ENCODE assay signal across 8 mouse cellular contexts in genomic region chr2:71873474-71874322, GRCm38 (mm10). TPM values are rescaled to one million over a fixed set of nuclear protein-coding genes. Genes with fewer than 3 reads are reported as not detected.
DNase-seq lines count a peak whose midpoint lies in the region; ATAC-seq and TF ChIP-seq lines count a peak whose summit lies in the region.

No protein-coding gene starts in this region.

- DNase-seq in CD4-positive helper T cell, adult 2 months (ENCODE audit: low read depth, low spot score) = peak; percentile 80
- peak; percentile 76 for DNase-seq in MEL-GATA-1-ER (ENCODE audit: extremely low read depth, low read depth)
- DNase-seq in embryonic facial prominence, embryonic 10.5 days (ENCODE audit: low spot score) = no peak
- peak; percentile 56 for DNase-seq in liver, postnatal 0 days
- peak; percentile 7 for DNase-seq in ovary, postnatal 10 days (ENCODE audit: low spot score)

- H3K27ac ChIP-seq in embryonic facial prominence, embryonic 10.5 days (replicated peaks) = peak overlapping the region; percentile 95
- peak overlapping the region; percentile 97 for H3K27ac ChIP-seq in heart, embryonic 11.5 days (ENCODE audit: low read depth, low read length)
- peak overlapping the region; percentile 70 for H3K27ac ChIP-seq in kidney, embryonic 14.5 days (ENCODE audit: low read depth, low read length)
- peak overlapping the region; percentile 97 for H3K27ac ChIP-seq in liver, postnatal 0 days (ENCODE audit: low read depth)

- WGBS in embryonic facial prominence, embryonic 10.5 days = 4% methylated on average over 51 of the region's 51 CpGs
- WGBS in heart, embryonic 11.5 days (ENCODE audit: insufficient replicate concordance) = 3% methylated on average over 47 of the region's 51 CpGs
- WGBS in kidney, embryonic 14.5 days = 4% methylated on average over 44 of the region's 51 CpGs
- WGBS in liver, postnatal 0 days (ENCODE audit: insufficient replicate concordance) = 1% methylated on average over 49 of the region's 51 CpGs

- TF ChIP-seq CTCF in liver, postnatal 0 days (IDR thresholded peaks at IDR 0.05; ENCODE audit: low read depth) = no peak

- no peak for TF ChIP-seq EP300 in liver, postnatal 0 days (IDR thresholded peaks at IDR 0.05; ENCODE audit: low read depth)

- H3K36me3 ChIP-seq in embryonic facial prominence, embryonic 10.5 days (replicated peaks) = peaks cover 12% of the 10 kb centered on the region
- no peaks in the 10 kb centered on the region for H3K36me3 ChIP-seq in heart, embryonic 11.5 days (ENCODE audit: control insufficient read depth, insufficient read depth, low read length)
- 0 out of 2 replicates have a peak, but pooled peaks cover 4% of the 10 kb centered on the region for H3K36me3 ChIP-seq in kidney, embryonic 14.5 days (ENCODE audit: control insufficient read depth, insufficient read depth, low read length)
- H3K36me3 ChIP-seq in liver, postnatal 0 days (replicated peaks; ENCODE audit: insufficient read depth, low read length) = no peaks in the 10 kb centered on the region

- peaks cover 30% of the 10 kb centered on the region for H3K4me1 ChIP-seq in embryonic facial prominence, embryonic 10.5 days
- H3K4me1 ChIP-seq in heart, embryonic 11.5 days (ENCODE audit: control insufficient read depth, insufficient read depth, low read length) = peaks cover 2% of the 10 kb centered on the region; the same call in 1 of the 2 replicates
- H3K4me1 ChIP-seq in kidney, embryonic 14.5 days (ENCODE audit: control insufficient read depth, insufficient read depth, low read length) = peaks cover 6% of the 10 kb centered on the region; the same call in 1 of the 2 replicates
- peaks cover 21% of the 10 kb centered on the region for H3K4me1 ChIP-seq in liver, postnatal 0 days (ENCODE audit: insufficient read depth)

- H3K9ac ChIP-seq in heart, embryonic 11.5 days (ENCODE audit: low read depth, low read length) = peak overlapping the region; percentile 97
- H3K9ac ChIP-seq in kidney, embryonic 14.5 days (ENCODE audit: low read depth, low read length) = peak overlapping the region; percentile 76
- H3K9ac ChIP-seq in liver, postnatal 0 days (replicated peaks) = peak overlapping the region; percentile 89

- H3K4me2 ChIP-seq in heart, embryonic 11.5 days = peak overlapping the region; percentile 92
- peak overlapping the region; percentile 73 for H3K4me2 ChIP-seq in kidney, embryonic 14.5 days (replicated peaks; ENCODE audit: low read depth, low read length)
- peak overlapping the region; percentile 97 for H3K4me2 ChIP-seq in liver, postnatal 0 days (ENCODE audit: low read depth, low read length)

- no peaks in the 10 kb centered on the region for H3K9me3 ChIP-seq in embryonic facial prominence, embryonic 10.5 days
- no peaks in the 10 kb centered on the region for H3K9me3 ChIP-seq in heart, embryonic 11.5 days (replicated peaks; ENCODE audit: control insufficient read depth, low read length)
- no peaks in the 10 kb centered on the region for H3K9me3 ChIP-seq in kidney, embryonic 14.5 days (ENCODE audit: control insufficient read depth, low read length)
- H3K9me3 ChIP-seq in liver, postnatal 0 days (ENCODE audit: low read length) = no peaks in the 10 kb centered on the region

- H3K4me3 ChIP-seq in embryonic facial prominence, embryonic 10.5 days = peak overlapping the region; percentile 87
- peak overlapping the region; percentile 86 for H3K4me3 ChIP-seq in heart, embryonic 11.5 days (ENCODE audit: low read depth, low read length)
- peak overlapping the region; percentile 61 for H3K4me3 ChIP-seq in kidney, embryonic 14.5 days (ENCODE audit: low read length)
- peak overlapping the region; percentile 84 for H3K4me3 ChIP-seq in liver, postnatal 0 days (ENCODE audit: low read depth, low read length)

- ATAC-seq in heart, embryonic 11.5 days (replicated peaks; ENCODE audit: insufficient number of reproducible peaks, low FRiP score, low TSS enrichment) = peak; percentile 51
- no peak; the same call in 1 of the 2 replicates for ATAC-seq in kidney, embryonic 14.5 days (ENCODE audit: low FRiP score, low TSS enrichment)
- ATAC-seq in liver, postnatal 0 days = peak; percentile 51
- no peak for ATAC-seq in monocyte, adult 5-6 weeks (replicated peaks; ENCODE audit: insufficient number of reproducible peaks, low FRiP score, low TSS enrichment, poor library complexity, severe bottlenecking)

- H3K27me3 ChIP-seq in embryonic facial prominence, embryonic 10.5 days (replicated peaks; ENCODE audit: low read depth, poor library complexity, severe bottlenecking) = 0 out of 2 replicates have a peak, but pooled peaks cover 3% of the 10 kb centered on the region
- H3K27me3 ChIP-seq in heart, embryonic 11.5 days (ENCODE audit: control insufficient read depth, insufficient read depth, low read length) = no peaks in the 10 kb centered on the region
- no peaks in the 10 kb centered on the region for H3K27me3 ChIP-seq in kidney, embryonic 14.5 days (ENCODE audit: control insufficient read depth, insufficient read depth, low read length)
- H3K27me3 ChIP-seq in liver, postnatal 0 days (ENCODE audit: insufficient read depth, low read length) = no peaks in the 10 kb centered on the region

RNA-seq across cellular contexts. Expression of gene Pdk1, which starts 0.7 kb away (rescaled TPM):
- polyA plus RNA-seq in embryonic facial prominence, embryonic 10.5 days (2016; fragmentation: Nextera tagmentation; extraction: Ambion mirVana) = 53.6 TPM in 2 replicates
- polyA plus RNA-seq in heart, embryonic 11.5 days (2014; fragmentation: Nextera tagmentation; extraction: Ambion mirVana) = 104 and 112 TPM in 2 replicates
- 28.8 and 40.5 TPM in 2 replicates for polyA plus RNA-seq in kidney, embryonic 14.5 days (2014; fragmentation: Nextera tagmentation; extraction: Ambion mirVana)
- 24.5 and 27.1 TPM in 2 replicates for polyA plus RNA-seq in liver, postnatal 0 days (2015; fragmentation: Nextera tagmentation; extraction: Ambion mirVana)
- total RNA-seq in monocyte, adult 5-6 weeks (2017) = 13.6 to 21.8 TPM (median 21.5 TPM) in 3 replicates

Comparison
In these comparisons a context has a peak if more than half of its experiments do, and no peak if none do; other contexts are left out.
1. ATAC-seq: peak in heart, embryonic 11.5 days (single experiment) and liver, postnatal 0 days (single experiment); none in kidney, embryonic 14.5 days (single experiment) and monocyte, adult 5-6 weeks (single experiment).
2. Peak in every context shown above with its lines, with median percentiles within 50 percentile points of each other: H3K27ac ChIP-seq, H3K4me3 ChIP-seq, H3K4me2 ChIP-seq and H3K9ac ChIP-seq.